7 mouse cellular contexts compared by ENCODE assay signal in the genomic region with DNA sequence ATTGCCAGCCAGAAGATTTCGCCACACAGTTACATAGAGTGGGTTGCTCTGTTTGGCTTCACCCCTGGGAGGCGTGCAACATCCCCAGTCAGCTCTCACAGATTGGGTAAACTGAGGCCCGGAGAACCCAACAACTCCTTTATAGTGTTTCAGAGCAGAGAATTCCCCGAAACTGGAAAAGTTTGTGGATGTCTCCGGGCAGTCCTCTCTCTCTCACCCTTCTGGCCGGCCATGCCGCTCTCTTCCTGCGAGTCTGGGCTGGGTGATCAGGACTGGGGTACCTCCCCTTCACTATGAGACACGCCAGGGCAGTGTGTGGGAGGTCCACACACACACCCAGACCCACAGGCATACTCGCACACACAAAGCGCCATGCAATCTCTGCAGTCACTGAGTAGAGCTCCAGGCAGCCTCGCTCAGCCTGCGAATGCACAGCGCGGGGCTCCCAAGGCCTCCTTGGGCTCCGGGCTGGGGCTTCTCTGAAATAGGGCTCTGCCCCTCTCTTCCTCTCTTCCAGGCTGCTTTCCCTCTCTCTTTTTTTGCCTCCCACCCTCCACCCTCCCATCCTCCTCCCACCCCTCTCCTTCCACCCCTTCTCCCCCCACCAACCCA. TPM values are rescaled to one million over a fixed set of nuclear protein-coding genes. Genes with fewer than 3 reads are reported as not detected.
DNase-seq lines count a peak whose midpoint lies in the region; ATAC-seq and TF ChIP-seq lines count a peak whose summit lies in the region.

No protein-coding gene starts in this region.

- H3K9ac ChIP-seq in limb, embryonic 13.5 days = peak overlapping the region; percentile 88
- H3K9ac ChIP-seq in midbrain, embryonic 11.5 days (ENCODE audit: low read length) = peak overlapping the region; percentile 86

- peak; percentile 78 for ATAC-seq in limb, embryonic 13.5 days (ENCODE audit: low FRiP score, low read depth)
- ATAC-seq in midbrain, embryonic 11.5 days (ENCODE audit: low FRiP score) = peak; percentile 69

- H3K27ac ChIP-seq in limb, embryonic 13.5 days = peak overlapping the region; percentile 99
- H3K27ac ChIP-seq in midbrain, embryonic 11.5 days (ENCODE audit: low read depth, low read length) = peak overlapping the region; percentile 95
- H3K27ac ChIP-seq in spleen, adult 2 months (ENCODE audit: insufficient read depth, low read length) = no peak overlapping the region

- H3K4me1 ChIP-seq in limb, embryonic 13.5 days = peaks cover 25% of the 10 kb centered on the region
- H3K4me1 ChIP-seq in midbrain, embryonic 11.5 days (ENCODE audit: control insufficient read depth, insufficient read depth, low read length) = peaks cover 24% of the 10 kb centered on the region
- H3K4me1 ChIP-seq in spleen, adult 2 months (ENCODE audit: control insufficient read depth, insufficient read depth, insufficient read length) = peaks cover 9% of the 10 kb centered on the region

- DNase-seq in adrenal gland, postnatal 25 days = peak; percentile 53
- DNase-seq in embryo, embryonic 11 days = peak; percentile 67
- peak; percentile 48 to 65 for DNase-seq in heart, adult 18-20 months
- DNase-seq in kidney, adult 11 months = peak; percentile 37
- peak; percentile 95 for DNase-seq in midbrain, embryonic 11.5 days (ENCODE audit: low spot score, missing footprints)
- peak in 1 of 2 experiments; percentile 20 for DNase-seq in spleen, adult 2 months (ENCODE audit: low read depth in 1 of 2, low spot score in 2 of 2)

- no peak for TF ChIP-seq POLR2A in spleen, adult 2 months (IDR thresholded peaks at IDR 0.05; ENCODE audit: low read depth, low read length)

- H3K9me3 ChIP-seq in limb, embryonic 13.5 days = 0 out of 2 replicates have a peak, but pooled peaks cover 3% of the 10 kb centered on the region
- H3K9me3 ChIP-seq in midbrain, embryonic 11.5 days (ENCODE audit: control insufficient read depth, low read length) = peaks cover 3% of the 10 kb centered on the region; the same call in 1 of the 2 replicates

- H3K4me3 ChIP-seq in limb, embryonic 13.5 days = peak overlapping the region; percentile 69
- peak overlapping the region; percentile 87 for H3K4me3 ChIP-seq in midbrain, embryonic 11.5 days (ENCODE audit: low read depth, low read length)
- H3K4me3 ChIP-seq in spleen, adult 2 months (ENCODE audit: extremely low read depth, insufficient read depth, insufficient read length) = peak overlapping the region; percentile 65

- WGBS in limb, embryonic 13.5 days = 2% methylated on average over 16 of the region's 16 CpGs
- WGBS in midbrain, embryonic 11.5 days = 3% methylated on average over 16 of the region's 16 CpGs
- WGBS in spleen, adult 2 months = 8% methylated on average over 16 of the region's 16 CpGs

- no peaks in the 10 kb centered on the region for H3K36me3 ChIP-seq in limb, embryonic 13.5 days
- no peaks in the 10 kb centered on the region for H3K36me3 ChIP-seq in midbrain, embryonic 11.5 days (ENCODE audit: control insufficient read depth, insufficient read depth, low read length)
- no peaks in the 10 kb centered on the region for H3K36me3 ChIP-seq in spleen, adult 2 months (ENCODE audit: control insufficient read depth, insufficient read depth, low read length)

- TF ChIP-seq CTCF in spleen, adult 2 months (IDR thresholded peaks at IDR 0.05; ENCODE audit: extremely low read depth, insufficient read depth, insufficient read length, insufficient replicate concordance) = no peak

- H3K4me2 ChIP-seq in limb, embryonic 13.5 days (replicated peaks) = peak overlapping the region; percentile 79
- peak overlapping the region; percentile 74 for H3K4me2 ChIP-seq in midbrain, embryonic 11.5 days

- H3K27me3 ChIP-seq in limb, embryonic 13.5 days = no peaks in the 10 kb centered on the region
- H3K27me3 ChIP-seq in midbrain, embryonic 11.5 days (ENCODE audit: control insufficient read depth, insufficient read depth, low read length) = no peaks in the 10 kb centered on the region
- no peaks in the 10 kb centered on the region for H3K27me3 ChIP-seq in spleen, adult 2 months (ENCODE audit: control insufficient read depth, insufficient read depth, low read length)

RNA-seq across cellular contexts. Expression of gene Bcl9, which starts 0.7 kb away (rescaled TPM):
- 18.0 and 25.0 TPM in 2 replicates for total RNA-seq in adrenal gland, postnatal 25 days (2021)
- 10 to 100 TPM; 14.2 to 17.9 TPM for total RNA-seq in heart, adult 18-20 months (2021)
- 97.4 and 102 TPM in 2 replicates for polyA plus RNA-seq in limb, embryonic 13.5 days (2015; fragmentation: Nextera tagmentation; extraction: Ambion mirVana)
- 59.8 and 60.3 TPM in 2 replicates for polyA plus RNA-seq in midbrain, embryonic 11.5 days (2014; fragmentation: Nextera tagmentation; extraction: Ambion mirVana)
- 14.0 and 15.2 TPM in 2 replicates for polyA plus RNA-seq in spleen, adult 2 months (2012; rRNA removed)
